Mouse (Mus musculus): ENCODE results near the gene Gpr55. TPM values are rescaled to one million over a fixed set of nuclear protein-coding genes. Genes with fewer than 3 reads are reported as not detected.

Gpr55 gene
- total RNA-seq, 2 experiments from 2014 or later = 0.08 TPM; not detected in 1

DNA sequence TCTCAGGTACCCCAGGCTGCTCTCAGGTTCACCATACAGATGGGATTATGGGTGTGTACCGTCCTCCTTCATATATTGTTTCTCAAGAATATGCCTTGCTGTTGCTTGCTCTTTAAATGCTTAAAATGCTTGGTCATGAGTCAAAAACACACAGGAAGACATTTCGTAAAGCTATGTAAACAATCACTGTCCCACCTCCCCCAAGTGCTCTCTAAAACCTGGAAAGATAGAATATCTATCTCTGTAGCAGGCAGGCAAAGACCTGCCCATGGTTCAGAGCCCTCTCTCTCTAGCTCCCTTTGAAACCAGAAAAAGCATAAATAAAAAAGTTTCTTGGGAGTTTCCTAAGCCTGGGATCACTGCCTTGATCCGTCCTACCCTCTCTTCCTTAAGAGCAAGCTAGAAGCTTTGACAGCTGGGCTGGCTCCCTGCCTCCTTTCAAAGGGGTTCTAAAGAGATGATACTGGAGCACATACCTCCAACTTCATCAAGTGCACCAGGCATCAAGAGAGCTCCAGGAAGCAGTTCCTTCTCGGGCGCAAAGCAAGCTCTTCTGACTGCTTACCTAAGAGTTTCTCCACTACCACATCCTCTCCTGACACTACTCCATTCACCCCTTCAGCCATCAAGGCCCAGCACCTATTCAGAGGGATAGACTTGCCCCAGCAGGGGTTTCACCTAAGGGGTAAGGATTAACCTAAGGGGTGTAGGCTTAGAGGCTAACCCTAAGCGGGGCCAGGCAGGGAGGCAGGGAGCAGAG lies 1.5 kb downstream of the Gpr55 start:
- DNase-seq (ENCODE audit: low spot score in 2 of 2) = no peak

DNA sequence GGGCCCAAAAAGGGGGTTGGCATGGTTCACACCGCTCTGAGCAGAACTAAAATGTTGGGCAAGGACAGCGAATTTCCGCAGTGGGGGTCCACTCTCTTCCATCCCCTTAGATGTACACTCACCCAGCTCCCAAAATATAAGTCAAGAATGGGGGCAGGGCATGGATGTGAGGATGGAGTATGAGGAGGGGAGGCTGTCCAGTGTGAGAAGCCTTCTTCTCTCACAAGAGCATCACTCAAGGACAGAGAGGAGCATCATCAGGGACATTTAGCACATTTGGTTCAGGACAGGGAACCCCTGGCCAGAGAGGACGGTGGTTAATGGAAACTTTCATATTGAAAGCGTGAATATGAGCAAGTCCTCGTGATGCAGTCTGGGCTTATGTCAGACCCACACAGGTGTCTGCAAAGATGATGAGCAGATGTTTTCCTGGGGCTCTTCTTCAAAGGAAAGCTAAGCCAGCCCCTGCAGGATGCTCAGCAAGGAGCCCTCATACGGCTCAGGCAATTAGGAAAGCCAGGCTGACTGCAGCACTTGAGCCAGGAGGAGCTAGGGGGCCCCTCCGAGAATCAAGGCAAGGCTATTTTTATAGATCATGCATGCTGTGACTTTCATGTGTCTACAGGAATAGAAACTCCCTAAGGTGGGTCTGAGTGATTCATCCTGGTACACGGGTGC lies 2.7 kb downstream of the Gpr55 start:
- DNase-seq (ENCODE audit: low spot score in 2 of 2) = no peak

GRCm38 (mm10) chr1:85957290-85957689 lies 3.5 kb downstream of the Gpr55 start:
- DNase-seq (ENCODE audit: low spot score in 2 of 2) = no peak

- DNase-seq (ENCODE audit: low spot score in 2 of 2) = no peak
Measured at GRCm38 (mm10) chr1:85955150-85955549, 5.7 kb downstream of the Gpr55 start.

DNA sequence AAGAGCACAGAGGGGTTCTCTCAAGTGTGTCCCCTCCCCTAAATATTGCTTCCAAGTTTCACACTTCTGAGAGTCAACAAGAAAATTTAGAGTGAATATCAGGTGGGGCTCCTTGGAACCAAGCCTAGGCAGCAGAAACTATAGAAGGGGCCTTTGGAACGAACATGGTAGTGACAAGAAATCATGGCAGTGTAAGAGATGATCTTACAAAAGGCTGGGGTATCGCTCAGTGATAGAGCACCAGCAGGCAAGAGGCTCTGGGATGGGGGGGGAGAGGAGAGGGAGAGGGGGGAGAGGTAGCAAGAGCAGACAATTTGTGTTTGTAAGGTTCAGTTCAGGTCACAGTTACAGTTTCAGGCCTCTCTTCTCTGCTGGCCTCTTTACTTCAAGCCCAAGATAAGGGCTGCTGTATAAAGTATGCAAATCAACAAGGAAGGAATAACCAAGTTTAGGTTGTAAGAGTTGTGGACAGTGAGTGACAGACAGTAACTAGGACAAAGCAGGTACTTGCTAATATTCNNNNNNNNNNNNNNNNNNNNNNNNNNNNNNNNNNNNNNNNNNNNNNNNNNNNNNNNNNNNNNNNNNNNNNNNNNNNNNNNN lies 11.6 kb downstream of the Gpr55 start:
- DNase-seq (ENCODE audit: low spot score in 2 of 2) = no peak

DNA sequence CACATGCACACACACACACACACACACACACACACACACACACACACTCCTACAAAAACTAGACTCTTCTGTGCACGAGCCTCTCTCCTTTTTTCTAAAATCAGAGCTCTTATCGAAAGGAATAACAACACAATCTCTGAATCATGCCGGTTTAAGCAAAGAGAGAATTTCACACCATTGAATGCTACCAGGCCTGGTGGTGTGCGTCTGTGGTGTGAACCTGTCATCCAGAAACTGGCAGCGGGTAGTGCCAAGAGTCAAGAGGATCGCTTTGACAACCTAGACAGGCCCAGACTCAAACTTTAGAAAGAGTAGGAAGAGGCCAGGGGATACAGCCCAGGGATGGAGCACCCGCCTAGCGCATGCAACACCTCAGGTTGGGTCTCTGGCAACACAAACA lies 18.5 kb downstream of the Gpr55 start:
- DNase-seq (ENCODE audit: low spot score in 2 of 2) = no peak

DNA sequence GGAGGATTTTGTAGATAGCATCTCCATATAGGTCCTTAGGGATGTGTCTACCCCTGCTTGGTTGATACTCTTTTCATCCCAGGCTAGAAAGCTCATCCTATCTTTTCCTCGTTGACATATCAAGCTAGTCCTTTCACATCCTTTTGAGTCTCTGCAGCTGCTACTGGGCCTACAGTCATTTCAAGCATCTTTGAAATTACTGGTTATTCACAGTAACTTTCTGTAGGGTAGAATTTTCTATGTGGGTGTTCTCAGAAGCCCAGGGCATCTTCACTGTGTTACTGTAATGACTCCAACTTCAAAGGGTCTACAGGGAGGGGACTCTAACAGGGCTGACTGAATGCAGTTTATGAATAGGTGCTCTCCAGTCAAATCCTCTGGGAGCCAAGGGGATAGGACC lies 23.5 kb downstream of the Gpr55 start:
- no peak for DNase-seq (ENCODE audit: low spot score in 2 of 2)

GRCm38 (mm10) chr1:85936265-85936664 lies 24.5 kb downstream of the Gpr55 start:
- DNase-seq (ENCODE audit: low spot score in 2 of 2) = no peak

DNA sequence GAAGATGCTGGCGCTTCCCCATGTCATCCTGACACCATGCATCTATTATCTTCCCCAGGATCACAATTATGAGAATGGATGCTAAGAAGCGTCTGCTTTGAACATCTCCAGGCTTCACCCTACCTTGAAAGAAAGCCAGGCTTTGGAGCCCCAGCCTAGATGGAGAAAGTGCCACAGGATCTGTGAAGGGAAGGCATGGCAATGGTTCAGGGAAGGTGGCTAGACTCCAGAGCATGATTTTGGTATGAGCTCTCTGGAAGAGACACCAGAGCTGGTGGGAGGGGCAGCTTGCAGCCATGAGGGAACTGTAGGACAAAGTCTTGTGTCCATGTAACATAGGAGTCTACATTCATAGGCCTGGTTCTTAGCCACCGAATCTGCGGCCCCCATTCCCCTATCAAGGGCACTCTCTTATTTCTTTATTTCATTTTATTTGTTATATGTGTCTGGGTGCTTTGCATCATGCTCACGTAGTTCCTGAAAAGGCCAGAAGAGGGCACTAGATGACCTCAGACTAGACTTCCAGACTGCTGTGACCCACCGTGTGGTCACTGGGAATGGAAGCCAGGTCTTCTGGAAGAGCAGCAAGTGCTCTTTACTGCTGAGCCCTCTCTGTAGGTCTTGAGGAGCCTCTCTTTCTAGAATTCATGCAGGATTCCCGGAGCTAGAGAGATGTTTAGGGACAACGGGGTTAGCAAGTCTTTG lies 25.5 kb downstream of the Gpr55 start:
- DNase-seq (ENCODE audit: low spot score in 2 of 2) = peak in 1 of 2 experiments; percentile 78

DNA sequence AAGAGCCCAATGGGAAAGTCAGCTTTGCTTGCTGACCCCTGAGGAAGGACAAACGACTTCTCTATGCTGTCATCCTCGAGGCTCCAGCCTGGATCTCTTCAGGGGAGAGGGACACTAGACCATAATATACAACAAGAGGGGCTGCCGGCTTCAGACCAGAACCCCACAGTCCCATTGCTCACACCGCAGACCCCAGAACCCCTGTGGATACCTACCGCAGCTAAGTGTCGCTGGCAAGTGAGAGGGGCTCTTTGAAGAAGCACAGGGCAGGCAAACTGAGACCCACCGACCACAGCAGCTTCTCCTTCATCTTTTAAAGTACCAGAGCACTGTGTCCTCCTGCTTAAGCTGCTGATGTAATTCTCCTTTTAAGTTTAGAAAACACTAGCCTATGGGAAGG lies 26.2 kb downstream of the Gpr55 start:
- DNase-seq (ENCODE audit: low spot score in 2 of 2) = no peak

- no peak for DNase-seq (ENCODE audit: low spot score in 2 of 2)
Measured at GRCm38 (mm10) chr1:85933631-85934465, 27.0 kb downstream of the Gpr55 start.

GRCm38 (mm10) chr1:85933226-85933625 lies 27.6 kb downstream of the Gpr55 start:
- DNase-seq (ENCODE audit: low spot score in 2 of 2) = no peak

- DNase-seq (ENCODE audit: low spot score in 2 of 2) = peak in 1 of 2 experiments; percentile 75
Measured at GRCm38 (mm10) chr1:85931170-85931569, 29.6 kb downstream of the Gpr55 start.

- DNase-seq (ENCODE audit: low spot score in 2 of 2) = no peak
Measured at GRCm38 (mm10) chr1:85929406-85929805, 31.4 kb downstream of the Gpr55 start.

DNA sequence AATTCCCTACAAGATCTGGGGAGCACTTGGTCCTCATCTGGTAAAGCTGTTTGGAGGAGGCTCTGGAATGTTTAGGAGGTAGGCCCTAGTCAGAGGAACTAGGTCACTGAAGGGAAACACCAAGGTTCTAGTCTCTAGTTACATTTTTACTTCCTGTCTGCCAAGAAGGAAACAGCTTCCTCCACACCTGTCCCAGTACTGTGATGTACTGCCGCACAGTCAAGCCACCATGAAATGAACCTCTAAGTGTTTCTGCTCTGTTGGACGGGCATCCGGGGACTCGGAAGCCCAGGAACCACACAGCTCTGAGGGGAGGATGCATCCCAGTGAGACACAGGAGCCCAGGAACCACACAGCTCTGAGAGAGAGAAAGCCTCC lies 32.1 kb downstream of the Gpr55 start:
- DNase-seq (ENCODE audit: low spot score in 2 of 2) = no peak

GRCm38 (mm10) chr1:85928057-85928687 lies 32.6 kb downstream of the Gpr55 start, which contains the start of gene 4933407L21Rik:
4933407L21Rik (plus strand) TSS chr1:85928483.
- peak; percentile 79 to 89 for DNase-seq (ENCODE audit: low spot score in 2 of 2)

GRCm38 (mm10) chr1:85925183-85925582 lies 35.6 kb downstream of the Gpr55 start:
- DNase-seq (ENCODE audit: low spot score in 2 of 2) = no peak

GRCm38 (mm10) chr1:85922865-85923211 lies 38.0 kb downstream of the Gpr55 start:
- no peak for DNase-seq (ENCODE audit: low spot score in 2 of 2)

DNA sequence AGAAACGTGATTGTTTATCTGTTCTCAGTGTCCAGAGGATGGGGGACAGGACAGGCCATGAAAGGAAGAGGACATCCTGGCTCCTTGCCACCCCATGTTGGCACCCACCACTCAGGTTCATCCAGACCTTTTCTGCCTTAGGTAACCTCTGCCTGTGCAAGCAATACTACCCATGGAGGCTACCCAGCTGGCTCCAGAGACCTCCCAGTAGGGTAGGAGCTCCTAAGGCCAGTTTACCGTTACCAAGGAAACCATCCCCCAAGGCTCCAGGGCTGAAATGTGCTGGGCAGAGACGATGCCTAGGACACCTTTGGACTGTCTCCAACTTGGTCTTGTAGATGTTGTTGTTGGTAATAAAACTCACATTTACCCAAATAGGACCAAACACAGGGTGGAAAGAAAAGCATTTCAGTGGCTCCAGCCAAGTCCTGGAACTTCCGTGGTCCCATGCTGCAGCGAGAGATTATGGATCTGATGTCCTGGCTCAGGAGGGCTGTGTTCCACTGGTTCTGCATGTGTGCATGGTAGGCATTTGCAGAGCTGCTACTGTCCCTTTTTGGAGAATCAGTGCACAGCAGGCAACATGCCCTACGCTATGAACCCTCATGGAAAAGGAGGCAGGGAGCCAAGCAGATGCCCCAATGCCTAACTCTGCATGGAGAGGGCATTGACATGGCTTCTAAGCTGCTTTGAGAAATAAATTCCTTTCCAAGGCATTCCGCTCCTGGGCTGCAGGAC lies 38.5 kb downstream of the Gpr55 start:
- no peak for DNase-seq (ENCODE audit: low spot score in 2 of 2)

DNA sequence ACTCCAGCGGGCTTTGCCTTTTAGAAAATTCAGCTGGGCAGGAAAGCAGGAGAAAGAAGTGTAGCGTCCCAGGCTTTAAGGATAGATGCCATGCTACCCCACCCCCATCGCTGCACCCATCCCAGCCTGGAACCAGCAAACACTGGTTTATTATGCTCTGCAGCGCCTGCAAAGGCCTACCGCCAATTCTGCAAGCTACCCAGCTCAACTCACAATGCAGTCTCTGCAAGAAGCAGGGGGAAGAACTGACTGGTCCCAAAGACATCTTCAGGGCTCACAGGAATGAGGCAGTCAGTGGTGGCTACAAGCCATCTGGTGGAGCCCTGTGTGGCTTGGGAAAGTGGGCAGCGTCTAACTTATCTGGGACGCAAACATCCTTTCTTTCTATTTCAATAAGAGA lies 39.1 kb downstream of the Gpr55 start:
- no peak for DNase-seq (ENCODE audit: low spot score in 2 of 2)

All from layer of hippocampus, adult 18-20 months (tissue).